Mouse (Mus musculus) lung, embryonic 14.5 days (tissue): ENCODE measurements around the gene Asic4. TPM values are rescaled to one million over a fixed set of nuclear protein-coding genes. Genes with fewer than 3 reads are reported as not detected.

Experiments used
- ATAC-seq: fragments of 200-750 bp; cut with Nextera tagmentation; 2 replicates; pipeline ENCODE4 v1.8.0; 2017; ENCODE audit warnings: mild to moderate bottlenecking, moderate TSS enrichment, moderate library complexity; ENCODE audit not compliant: insufficient read depth
- DNase-seq: peaks from one replicate; pipeline ENCODE4 v3.0.0-alpha.2; 2015
- H3K27ac ChIP-seq: fragments of 300-500 bp; sonication (generic); 2 replicates; pipeline ENCODE4 v1.5.1; 2014; ENCODE audit warnings: low read depth, mild to moderate bottlenecking, moderate library complexity
- H3K27me3 ChIP-seq: fragments of 300-500 bp; sonication (generic); 2 replicates; pipeline ENCODE4 v1.6.1; 2014; ENCODE audit warnings: low read length, control low read depth; ENCODE audit not compliant: insufficient read depth
- H3K36me3 ChIP-seq: fragments of 300-500 bp; sonication (generic); 2 replicates; pipeline ENCODE4 v1.6.1; 2014; ENCODE audit warnings: control low read depth; ENCODE audit not compliant: insufficient read depth
- H3K4me1 ChIP-seq: fragments of 300-500 bp; sonication (generic); 2 replicates; pipeline ENCODE4 v1.6.1; 2014; ENCODE audit warnings: antibody characterized with exemption, control low read depth; ENCODE audit not compliant: insufficient read depth
- H3K4me2 ChIP-seq: fragments of 300-500 bp; sonication (generic); 2 replicates; pipeline ENCODE4 v1.6.1; 2014; ENCODE audit warnings: mild to moderate bottlenecking
- H3K4me3 ChIP-seq: fragments of 300-500 bp; sonication (generic); 2 replicates; pipeline ENCODE4 v1.5.1; 2014; ENCODE audit warnings: low read depth, low read length
- H3K9ac ChIP-seq: fragments of 300-500 bp; sonication (generic); 2 replicates; pipeline ENCODE4 v1.6.1; 2014
- H3K9me3 ChIP-seq: fragments of 300-500 bp; sonication (generic); 2 replicates; pipeline ENCODE4 v1.6.1; 2016; ENCODE audit warnings: low read depth, low read length, control low read depth
- CTCF ChIP-seq: IDR thresholded peaks from 2 replicates; pipeline ENCODE4 v1.5.1; 2016; ENCODE audit warnings: antibody characterized with exemption, low read depth
- WGBS: fragments of 180-500 bp; shearing (Covaris S2); extraction: QIAGEN DNeasy Blood & Tissue Kit; methylation state at CpG from one replicate; pipeline ENCODE4 v1.1.7; 2014; 5-methylcytosine and 5-hydroxymethylcytosine counted together
- polyA plus RNA-seq: library from polyadenylated mRNA; unstranded; fragments of >200 nt; fragmentation: Nextera tagmentation; extraction: Ambion mirVana; gene quantifications from 2 replicates; pipeline ENCODE4 v1.2.1, GENCODE M21; 2014

The Asic4 gene
- polyA plus RNA-seq, 1 experiment from 2014 or later, result 0.12 TPM

- Histone ChIP-seq H3K4me3 (no peak overlapping the region), H3K27me3 (peaks cover 75% of the 10 kb centered on the region), H3K9me3 (no peaks in the 10 kb centered on the region), H3K4me2 (peak overlapping the region; percentile 44; the same call in 1 of the 2 replicates), H3K9ac (no peak overlapping the region), H3K27ac (0 out of 2 replicates have a peak overlapping the region, but pooled peaks have one; percentile 12), H3K36me3 (0 out of 2 replicates have a peak, but pooled peaks cover 1% of the 10 kb centered on the region), H3K4me1 (peaks cover 39% of the 10 kb centered on the region)
- ATAC-seq (no peak), DNase-seq (no peak)
- TF ChIP-seq CTCF, result no peak
- 3% methylated on average over 7 of the region's 7 CpGs for WGBS
Observed at GRCm38 (mm10) chr1:75448052-75448431, 2.2 kb upstream of the Asic4 start.

GRCm38 (mm10) chr1:75448937-75449336, 1.3 kb upstream of the Asic4 start:
- DNase-seq (no peak), ATAC-seq (no peak)
- peaks cover 39% of the 10 kb centered on the region for H3K4me1 ChIP-seq
- no peak overlapping the region for H3K9ac ChIP-seq
- H3K4me3 ChIP-seq, result no peak overlapping the region
- peaks cover 75% of the 10 kb centered on the region for H3K27me3 ChIP-seq
- H3K36me3 ChIP-seq, result no peaks in the 10 kb centered on the region
- H3K9me3 ChIP-seq, result no peaks in the 10 kb centered on the region
- no peak for TF ChIP-seq CTCF
- H3K27ac ChIP-seq, result no peak overlapping the region
- 5% methylated on average over 14 of the region's 14 CpGs for WGBS
- H3K4me2 ChIP-seq, result no peak overlapping the region

- H3K4me3 ChIP-seq, result peak overlapping the region; percentile 28; the same call in 1 of the 2 replicates
- WGBS, result 10% methylated on average over 8 of the region's 8 CpGs
- H3K4me1 ChIP-seq, result peaks cover 39% of the 10 kb centered on the region
- no peak for DNase-seq
- H3K9me3 ChIP-seq, result no peaks in the 10 kb centered on the region
- no peak overlapping the region for H3K27ac ChIP-seq
- 0 out of 2 replicates have a peak overlapping the region, but pooled peaks have one; percentile 13 for H3K9ac ChIP-seq
- H3K36me3 ChIP-seq, result no peaks in the 10 kb centered on the region
- TF ChIP-seq CTCF, result no peak
- peak overlapping the region; percentile 61 for H3K4me2 ChIP-seq
- peaks cover 73% of the 10 kb centered on the region for H3K27me3 ChIP-seq
- ATAC-seq, result no peak
Observed at GRCm38 (mm10) chr1:75449377-75450135, 680 bp upstream of the Asic4 start.

- no peak overlapping the region for H3K9ac ChIP-seq
- no peaks in the 10 kb centered on the region for H3K36me3 ChIP-seq
- no peak for DNase-seq
- peaks cover 65% of the 10 kb centered on the region for H3K27me3 ChIP-seq
- no peaks in the 10 kb centered on the region for H3K9me3 ChIP-seq
- H3K4me2 ChIP-seq, result no peak overlapping the region
- 56% methylated on average over 5 of the region's 5 CpGs for WGBS
- H3K4me3 ChIP-seq, result no peak overlapping the region
- ATAC-seq, result no peak
- no peak overlapping the region for H3K27ac ChIP-seq
- TF ChIP-seq CTCF, result no peak
- H3K4me1 ChIP-seq, result peaks cover 27% of the 10 kb centered on the region
Observed at GRCm38 (mm10) chr1:75451900-75452299, 1.7 kb downstream of the Asic4 start.

GRCm38 (mm10) chr1:75455433-75455832, 5.2 kb downstream of the Asic4 start:
- Histone ChIP-seq H3K4me2 (no peak overlapping the region), H3K4me1 (peaks cover 14% of the 10 kb centered on the region), H3K27ac (no peak overlapping the region), H3K27me3 (peaks cover 45% of the 10 kb centered on the region), H3K9me3 (no peaks in the 10 kb centered on the region), H3K4me3 (no peak overlapping the region), H3K36me3 (no peaks in the 10 kb centered on the region), H3K9ac (no peak overlapping the region)
- ATAC-seq (no peak), DNase-seq (no peak)
- no peak for TF ChIP-seq CTCF
- WGBS, result 71% methylated on average over 3 of the region's 3 CpGs

GRCm38 (mm10) chr1:75455948-75456347, 5.7 kb downstream of the Asic4 start:
- no peak for TF ChIP-seq CTCF
- H3K4me3 ChIP-seq, result no peak overlapping the region
- no peak overlapping the region for H3K4me2 ChIP-seq
- no peak for ATAC-seq
- H3K27ac ChIP-seq, result no peak overlapping the region
- DNase-seq, result no peak
- H3K36me3 ChIP-seq, result no peaks in the 10 kb centered on the region
- H3K27me3 ChIP-seq, result peaks cover 40% of the 10 kb centered on the region
- H3K9me3 ChIP-seq, result no peaks in the 10 kb centered on the region
- no peak overlapping the region for H3K9ac ChIP-seq
- peaks cover 10% of the 10 kb centered on the region for H3K4me1 ChIP-seq
- WGBS, result 32% methylated on average over 5 of the region's 5 CpGs

- peaks cover 33% of the 10 kb centered on the region for H3K27me3 ChIP-seq
- no peak overlapping the region for H3K4me2 ChIP-seq
- no peak overlapping the region for H3K4me3 ChIP-seq
- H3K9ac ChIP-seq, result no peak overlapping the region
- no peaks in the 10 kb centered on the region for H3K36me3 ChIP-seq
- WGBS, result 11% methylated on average over 14 of the region's 14 CpGs
- no peaks in the 10 kb centered on the region for H3K9me3 ChIP-seq
- H3K27ac ChIP-seq, result no peak overlapping the region
- H3K4me1 ChIP-seq, result peaks cover 7% of the 10 kb centered on the region; the same call in 1 of the 2 replicates
- TF ChIP-seq CTCF, result peak; percentile 56
- DNase-seq (peak; percentile 19), ATAC-seq (no peak)
Observed at GRCm38 (mm10) chr1:75456746-75457564, 6.7 kb downstream of the Asic4 start.
